Mouse (Mus musculus) brown adipose tissue, adult 24 weeks (tissue): ENCODE results near the gene Fus. TPM values are rescaled to one million over a fixed set of nuclear protein-coding genes. Genes with fewer than 3 reads are reported as not detected.

Experiments
- H3K27ac ChIP-seq: fragments of 200-500 bp; replicated peaks from 2 replicates; pipeline ENCODE4 v1.5.1; 2012; ENCODE audit warnings: low read depth, mild to moderate bottlenecking, low read length
- H3K4me1 ChIP-seq: fragments of 200-500 bp; 2 replicates; pipeline ENCODE4 v1.6.1; 2012; ENCODE audit warnings: low read length, mixed read lengths; ENCODE audit not compliant: control insufficient read depth, insufficient read depth, insufficient read length
- H3K4me3 ChIP-seq: fragments of 200-500 bp; 2 replicates; pipeline ENCODE4 v1.5.1; 2012; ENCODE audit warnings: low read depth, mild to moderate bottlenecking, low read length, moderate library complexity; ENCODE audit not compliant: insufficient read depth
- polyA plus RNA-seq: library from polyadenylated mRNA; stranded (reverse); fragments of >200 nt; gene quantifications from 2 replicates; pipeline ENCODE4 v1.2.4, GENCODE M21; 2012; ENCODE audit not compliant: missing spikeins, insufficient read depth, insufficient read length

The Fus gene
- polyA plus RNA-seq, 1 experiment: 250 TPM

DNA sequence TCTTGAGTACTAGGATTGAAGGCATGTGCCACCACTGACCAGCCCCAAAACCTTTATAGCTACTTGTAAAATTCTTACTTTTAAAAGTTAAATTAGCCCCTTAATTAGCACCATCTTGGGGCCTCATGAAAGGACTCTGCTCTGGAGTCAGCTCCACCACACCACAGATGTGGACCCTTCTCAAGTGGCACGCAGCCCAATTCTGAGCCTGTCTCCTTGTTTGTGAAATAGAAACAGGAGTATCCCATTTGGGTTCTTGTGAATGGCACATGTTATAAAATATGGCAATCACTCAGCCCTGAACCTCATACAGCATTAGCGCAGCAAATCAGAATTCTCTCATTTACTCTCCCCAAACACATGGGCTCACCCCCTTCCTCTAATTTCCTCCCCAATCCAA is 11.6 kb downstream of the Fus start:
- H3K27ac ChIP-seq: no peak overlapping the region
- no peaks in the 10 kb centered on the region for H3K4me1 ChIP-seq
- H3K4me3 ChIP-seq: no peak overlapping the region

DNA sequence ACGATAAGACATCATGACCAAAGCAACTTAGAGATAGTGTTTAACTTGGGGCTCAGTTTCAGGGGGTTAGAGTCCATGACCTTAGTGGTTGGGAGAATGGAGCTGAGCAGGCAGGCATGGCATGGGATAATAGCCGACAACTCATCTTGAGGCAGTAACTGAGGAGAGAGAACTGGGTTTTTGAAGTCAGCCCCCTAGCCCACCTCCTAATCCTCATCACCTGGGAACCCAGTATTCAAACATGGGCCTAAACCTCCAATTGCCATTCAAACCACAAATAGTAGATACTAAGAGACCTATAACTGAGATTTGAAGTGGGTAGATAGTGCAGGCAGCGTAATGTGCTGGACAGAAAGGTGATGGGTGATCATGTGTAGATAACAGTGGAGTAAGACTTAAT is 13.3 kb downstream of the Fus start:
- H3K4me1 ChIP-seq: no peaks in the 10 kb centered on the region
- no peak overlapping the region for H3K27ac ChIP-seq
- H3K4me3 ChIP-seq: no peak overlapping the region

DNA sequence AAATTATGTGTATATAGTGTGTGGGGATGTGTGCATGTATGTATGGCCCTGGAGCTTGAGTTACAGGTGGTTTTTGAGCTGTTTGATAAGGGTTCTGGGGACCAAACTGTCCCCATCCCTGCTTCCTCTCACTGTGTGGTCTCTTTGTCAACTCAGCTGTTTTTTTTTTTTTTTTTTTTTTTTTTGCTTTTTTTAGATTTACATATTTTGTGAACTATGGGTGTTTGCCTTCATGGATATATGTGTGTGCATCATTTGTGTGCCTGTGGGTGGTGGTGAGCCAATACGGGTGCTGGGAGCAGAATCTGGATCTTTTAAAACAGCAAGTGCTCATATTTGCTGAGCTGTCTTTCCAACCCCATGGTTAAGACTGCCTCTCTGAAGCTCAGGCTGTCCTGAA is 21.6 kb downstream of the Fus start:
- no peak overlapping the region for H3K4me3 ChIP-seq
- H3K27ac ChIP-seq: no peak overlapping the region
- peaks cover 3% of the 10 kb centered on the region; the same call in 1 of the 2 replicates for H3K4me1 ChIP-seq

DNA sequence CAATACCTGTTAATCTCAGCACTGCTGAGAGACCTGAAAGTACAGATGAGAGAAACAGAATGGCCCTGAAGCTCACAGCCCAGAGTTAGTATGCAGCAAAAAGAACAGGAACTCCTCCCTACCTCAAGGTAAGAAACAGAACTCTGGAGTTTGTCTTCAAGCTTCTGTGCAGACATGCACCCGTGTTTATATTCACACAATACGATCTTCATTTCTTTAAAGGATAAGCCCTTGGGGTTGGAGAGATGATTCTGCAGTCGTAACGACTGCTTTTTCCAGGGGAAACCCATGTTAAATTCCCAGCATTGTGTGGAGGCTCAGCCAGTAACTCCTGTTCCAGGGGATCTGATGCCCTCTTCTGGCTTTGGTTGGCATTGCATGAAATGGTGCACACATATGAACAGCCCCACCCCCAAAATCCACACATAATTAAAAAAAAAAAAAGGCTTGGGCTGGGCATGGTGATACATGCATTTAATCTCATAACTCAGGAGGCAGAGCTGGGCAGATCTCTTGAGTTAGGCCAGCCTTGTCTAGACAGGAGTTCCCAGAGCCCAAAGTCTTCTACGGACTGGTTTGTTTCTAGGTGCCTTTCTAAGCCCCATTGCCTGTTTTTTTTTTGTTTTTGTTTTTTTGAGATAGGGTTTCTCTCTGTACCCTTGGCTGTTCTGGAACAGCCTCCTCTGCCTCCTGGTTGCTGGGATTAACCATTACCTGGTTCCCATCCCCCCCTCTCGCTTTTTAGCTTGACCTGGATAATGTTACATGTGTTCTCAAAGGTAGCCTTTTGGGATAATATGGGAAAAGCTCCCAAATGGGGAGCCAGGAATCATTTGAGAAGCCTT is 24.6 kb downstream of the Fus start:
- H3K27ac ChIP-seq: no peak overlapping the region
- H3K4me3 ChIP-seq: no peak overlapping the region
- peaks cover 3% of the 10 kb centered on the region; the same call in 1 of the 2 replicates for H3K4me1 ChIP-seq

DNA sequence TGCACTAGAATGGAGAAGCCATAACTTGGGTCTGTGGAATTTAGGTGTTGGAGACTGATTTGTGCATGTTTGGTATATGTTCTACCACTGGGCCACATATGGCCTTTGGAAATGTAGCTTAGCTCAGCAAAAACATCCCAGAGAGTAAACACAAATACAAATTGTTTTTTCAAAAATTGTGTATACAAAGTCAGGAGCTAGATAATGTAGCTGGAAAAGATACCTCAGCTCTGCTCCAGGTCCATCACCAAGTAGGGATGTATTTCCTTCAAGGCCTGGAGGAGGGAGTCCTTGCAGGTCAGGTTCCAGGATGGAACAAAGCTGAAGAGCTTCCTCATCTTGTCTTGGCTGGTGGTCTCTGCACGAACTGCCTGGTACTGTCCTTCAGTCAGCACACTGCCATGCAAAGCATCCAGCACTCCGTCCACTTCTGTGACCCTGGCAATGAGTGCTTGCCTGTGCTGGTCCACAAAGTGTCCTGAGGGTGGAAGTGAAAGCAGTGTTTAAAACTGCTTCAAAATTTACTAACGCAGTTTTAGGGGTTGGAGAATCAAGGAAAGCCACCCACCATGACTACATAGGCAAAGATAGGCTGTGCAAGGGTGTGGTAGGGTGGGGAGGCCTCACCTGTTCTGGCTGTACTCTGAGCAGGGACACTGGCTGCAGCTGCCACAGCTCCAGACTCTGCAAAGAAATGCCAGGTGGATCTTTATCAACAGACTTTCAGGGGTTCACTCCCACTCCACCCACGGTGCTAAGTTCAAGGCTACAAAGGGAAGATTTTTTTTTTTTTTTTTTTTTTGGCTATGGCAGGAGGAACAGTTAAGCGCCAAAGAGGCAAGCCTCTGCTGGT is 25.5 kb downstream of the Fus start:
- peaks cover 3% of the 10 kb centered on the region; the same call in 1 of the 2 replicates for H3K4me1 ChIP-seq
- no peak overlapping the region for H3K27ac ChIP-seq
- H3K4me3 ChIP-seq: peak overlapping the region; percentile 52

DNA sequence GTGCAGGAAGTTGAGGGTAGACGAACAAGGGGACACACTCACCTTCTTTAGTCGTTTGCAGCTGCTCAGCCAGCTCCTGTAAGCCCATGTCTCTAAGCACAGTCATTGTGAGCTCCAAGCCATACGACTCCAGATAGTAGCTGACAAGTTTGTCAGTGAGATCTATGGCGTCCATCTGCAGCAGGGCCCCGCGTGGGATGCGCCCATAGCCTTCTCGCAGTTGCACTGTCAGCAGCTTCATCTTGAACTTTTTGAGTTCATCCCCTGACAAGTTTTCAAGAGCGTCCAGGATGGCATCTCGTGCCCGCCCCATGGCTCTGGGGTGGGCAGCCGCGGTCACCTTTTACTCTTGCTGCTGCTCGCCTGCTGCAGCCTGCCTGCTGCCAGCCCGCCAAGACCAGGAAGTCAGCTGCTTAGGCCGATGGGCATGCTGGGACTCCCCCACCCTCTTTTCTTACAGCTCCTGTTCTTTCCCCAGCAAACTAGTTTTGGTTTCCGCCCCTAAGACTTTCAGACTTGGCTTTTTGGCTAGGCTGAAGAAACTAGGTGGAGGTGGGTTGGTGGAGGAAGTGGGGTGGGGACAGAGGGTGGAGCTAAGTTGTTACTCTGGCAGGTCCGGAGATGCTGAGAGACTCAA is 26.2 kb downstream of the Fus start, which contains the start of gene Pycard:
Gene Pycard, minus strand, starts transcription at position 527 of the 637 bp plus-strand sequence.
- Histone ChIP-seq H3K4me3 (peak within 1 kb of the TSS; percentile 52), H3K4me1 (peaks cover 3% of the 10 kb centered on the region; the same call in 1 of the 2 replicates), H3K27ac (no peak within 1 kb of the TSS)

DNA sequence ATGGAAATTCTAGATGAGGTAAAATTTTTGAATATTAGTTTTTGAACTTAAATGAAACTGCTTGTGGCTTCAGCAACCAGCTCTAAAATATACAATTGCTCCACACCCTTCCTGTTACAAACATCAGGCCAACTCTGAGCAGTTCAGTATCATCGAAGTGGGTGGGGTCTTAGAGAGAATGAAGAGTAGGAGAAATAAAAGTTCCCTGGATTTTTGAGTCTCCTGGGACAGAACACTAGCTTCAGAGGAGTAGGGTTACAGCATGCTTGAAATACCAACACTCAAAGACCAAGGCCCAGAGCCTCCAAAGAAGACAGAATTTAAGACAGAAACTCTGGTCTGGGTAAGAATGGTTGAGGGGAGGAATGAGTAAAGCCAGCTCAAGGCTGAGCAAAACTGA is 32.2 kb downstream of the Fus start:
- H3K4me1 ChIP-seq: no peaks in the 10 kb centered on the region; the same call in 1 of the 2 replicates
- H3K4me3 ChIP-seq: no peak overlapping the region
- no peak overlapping the region for H3K27ac ChIP-seq

DNA sequence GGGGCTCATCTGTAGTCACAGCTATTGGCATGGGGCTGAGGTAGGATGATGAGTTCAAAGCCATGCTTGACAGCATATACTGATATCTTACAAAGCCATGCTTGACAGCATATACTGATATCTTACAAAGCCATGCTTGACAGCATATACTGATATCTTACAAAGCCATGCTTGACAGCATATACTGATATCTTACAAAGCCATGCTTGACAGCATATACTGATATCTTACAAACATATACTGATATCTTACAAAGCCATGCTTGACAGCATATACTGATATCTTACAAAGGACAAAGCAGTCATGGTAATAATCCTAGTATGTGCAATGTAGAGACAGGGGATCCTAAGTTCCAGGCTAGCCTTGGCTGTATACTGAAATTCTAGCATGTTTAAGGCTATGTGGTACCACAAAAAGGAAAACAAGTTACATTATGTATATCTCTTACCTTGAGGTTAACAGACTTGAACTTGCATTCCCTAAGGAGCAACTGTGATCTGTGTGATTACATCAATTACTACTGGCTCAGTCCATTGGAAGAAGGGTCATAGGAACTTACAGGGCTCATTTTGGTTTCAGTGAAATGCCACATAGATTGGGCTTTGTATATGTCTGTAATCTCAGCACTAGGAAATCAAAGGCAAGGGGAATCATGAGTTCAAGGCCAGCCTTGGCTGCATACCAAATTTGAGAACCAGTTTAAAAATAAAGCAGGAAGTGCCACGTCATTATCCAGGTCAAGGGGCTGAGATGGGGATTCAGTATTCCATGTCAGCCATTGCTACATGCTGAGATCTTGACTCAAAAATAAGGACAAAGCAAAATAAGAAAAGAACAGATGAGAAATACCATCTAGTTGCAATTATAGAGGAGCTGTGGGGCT is 33.1 kb downstream of the Fus start:
- Histone ChIP-seq H3K4me3 (no peak overlapping the region), H3K4me1 (no peaks in the 10 kb centered on the region; the same call in 1 of the 2 replicates), H3K27ac (no peak overlapping the region)

DNA sequence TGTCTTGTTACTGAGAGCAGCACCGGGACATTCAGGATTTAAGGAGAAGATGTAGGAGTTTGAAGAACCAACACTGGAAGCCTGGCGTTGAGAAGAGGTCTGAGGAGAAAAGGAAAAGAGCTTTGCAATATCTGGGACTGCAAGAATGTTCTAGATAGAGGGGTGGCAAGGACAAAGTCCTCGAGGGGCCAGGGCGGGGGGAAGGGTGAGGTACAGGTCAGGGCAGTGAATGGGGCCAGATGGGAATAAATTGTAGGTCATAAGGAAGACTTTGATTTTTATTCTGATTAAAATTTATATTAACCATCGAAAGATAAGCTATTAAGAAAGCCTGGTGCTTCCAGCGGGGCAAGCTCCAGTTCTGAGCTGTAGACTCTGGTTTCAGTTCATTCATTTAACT is 35.8 kb downstream of the Fus start:
- Histone ChIP-seq H3K4me3 (no peak overlapping the region), H3K4me1 (no peaks in the 10 kb centered on the region; the same call in 1 of the 2 replicates), H3K27ac (no peak overlapping the region)

DNA sequence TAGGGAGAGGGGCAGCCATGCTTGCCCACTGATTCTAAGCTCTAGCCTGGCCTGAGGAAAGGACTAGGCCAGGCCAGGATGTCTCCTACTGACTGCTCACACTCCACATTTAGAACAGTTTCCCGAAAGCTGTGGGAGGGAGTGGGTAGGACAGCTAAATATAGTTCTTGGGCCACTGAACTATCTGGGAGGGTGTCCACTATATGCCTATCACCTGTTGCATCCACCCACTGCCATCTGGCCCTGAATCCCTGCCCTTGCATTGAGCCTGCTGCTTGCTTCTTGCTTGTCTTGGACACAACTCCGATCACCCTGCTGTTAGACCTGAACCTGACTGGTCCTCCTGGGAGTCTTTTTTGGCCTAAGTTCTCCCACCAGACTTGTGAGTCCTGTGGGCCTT is 36.4 kb downstream of the Fus start, which contains the start of gene Trim72:
Gene Trim72, plus strand, starts transcription at position 262 of the 400 bp plus-strand sequence.
- no peak within 1 kb of the TSS for H3K27ac ChIP-seq
- H3K4me1 ChIP-seq: no peaks in the 10 kb centered on the region; the same call in 1 of the 2 replicates
- H3K4me3 ChIP-seq: no peak within 1 kb of the TSS

DNA sequence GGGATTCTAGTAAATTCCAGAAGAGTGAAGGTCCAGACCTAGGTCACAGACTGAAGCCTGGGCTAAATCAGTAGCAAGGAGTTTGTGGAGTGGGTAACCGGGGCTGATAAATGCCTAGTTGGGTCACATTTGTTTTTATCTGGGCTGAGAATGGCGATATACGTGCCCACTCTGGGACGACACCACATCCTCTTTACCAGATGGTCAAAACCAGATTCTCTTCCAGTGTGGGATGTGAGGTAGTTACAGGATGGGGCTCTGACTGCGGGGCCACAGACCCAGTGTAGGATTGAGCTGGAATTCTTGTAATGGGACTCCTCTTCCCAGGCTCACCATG is 36.9 kb downstream of the Fus start:
- Histone ChIP-seq H3K4me3 (no peak overlapping the region), H3K27ac (no peak overlapping the region), H3K4me1 (no peaks in the 10 kb centered on the region; the same call in 1 of the 2 replicates)

DNA sequence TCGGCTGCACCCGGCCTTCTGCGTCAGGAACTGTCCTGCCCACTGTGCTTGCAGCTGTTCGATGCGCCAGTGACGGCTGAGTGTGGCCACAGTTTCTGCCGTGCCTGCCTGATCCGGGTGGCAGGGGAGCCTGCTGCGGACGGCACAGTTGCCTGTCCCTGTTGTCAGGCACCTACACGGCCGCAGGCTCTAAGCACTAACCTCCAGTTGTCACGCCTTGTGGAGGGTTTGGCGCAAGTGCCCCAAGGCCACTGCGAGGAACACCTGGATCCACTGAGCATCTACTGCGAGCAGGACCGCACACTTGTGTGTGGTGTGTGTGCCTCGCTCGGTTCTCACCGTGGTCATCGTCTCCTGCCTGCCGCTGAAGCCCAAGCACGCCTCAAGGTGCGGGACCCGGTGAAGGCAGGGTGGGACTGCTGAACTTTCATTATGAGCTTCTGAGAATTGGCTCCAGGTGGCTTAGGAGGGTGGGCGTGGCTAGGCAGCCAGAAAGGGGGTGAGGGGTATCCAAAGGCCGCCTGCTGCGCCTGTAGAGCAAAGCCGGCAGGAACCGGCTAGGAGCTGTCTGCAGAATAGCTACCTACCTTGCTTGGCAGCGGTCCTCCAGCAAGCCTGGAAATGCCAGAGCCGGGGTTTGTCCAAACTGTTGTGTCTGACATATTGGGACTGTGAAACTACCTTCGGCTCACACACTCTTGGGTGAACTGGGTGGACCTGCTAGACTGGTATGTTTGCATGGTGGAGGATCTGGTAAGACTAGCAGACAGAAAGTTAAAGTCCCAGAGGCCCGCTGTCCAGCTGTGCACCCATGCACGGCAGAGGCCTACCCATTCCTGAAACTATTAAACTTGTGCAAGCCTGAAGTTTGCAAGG is 37.5 kb downstream of the Fus start:
- no peak overlapping the region for H3K27ac ChIP-seq
- no peak overlapping the region for H3K4me3 ChIP-seq
- no peaks in the 10 kb centered on the region; the same call in 1 of the 2 replicates for H3K4me1 ChIP-seq

DNA sequence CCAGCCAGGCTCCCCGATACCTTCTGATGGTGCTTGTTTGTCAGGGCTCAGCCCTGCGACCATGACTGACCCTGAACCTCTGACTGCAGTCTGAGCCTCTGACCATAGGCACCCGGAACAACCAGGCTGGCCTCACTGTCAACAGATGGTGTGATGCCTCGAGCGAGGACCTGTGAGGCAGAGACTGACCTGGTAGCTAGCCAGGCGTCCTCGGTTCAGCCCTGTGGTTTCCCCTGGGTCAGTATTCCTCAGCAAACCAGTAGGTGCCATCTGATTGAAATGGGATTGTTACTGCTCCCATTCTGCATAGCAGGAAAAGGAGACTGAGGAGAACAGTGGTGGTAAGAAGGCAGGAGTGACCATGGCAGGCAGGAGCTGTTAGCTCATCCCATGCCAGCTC is 38.9 kb downstream of the Fus start:
- H3K4me3 ChIP-seq: no peak overlapping the region
- H3K27ac ChIP-seq: no peak overlapping the region
- H3K4me1 ChIP-seq: no peaks in the 10 kb centered on the region; the same call in 1 of the 2 replicates
